Mouse (Mus musculus) hindbrain, embryonic 14.5 days (tissue): Measurements from ENCODE around the gene Shank1. TPM values are rescaled to one million over a fixed set of nuclear protein-coding genes. Genes with fewer than 3 reads are reported as not detected.

ENCODE experiments used
- ATAC-seq: fragments of 200-750 bp; cut with Nextera tagmentation; 2 replicates; pipeline ENCODE4 v1.8.0; 2017; ENCODE audit warnings: moderate number of reproducible peaks, mild to moderate bottlenecking, moderate TSS enrichment, moderate library complexity; ENCODE audit not compliant: low FRiP score
- DNase-seq: peaks from one replicate; pipeline ENCODE4 v3.0.0-alpha.2; 2015; ENCODE audit warnings: low spot score
- H3K27ac ChIP-seq: fragments of 300-500 bp; sonication (generic); 2 replicates; pipeline ENCODE4 v1.5.1; 2014; ENCODE audit warnings: mild to moderate bottlenecking, moderate library complexity
- H3K27me3 ChIP-seq: fragments of 300-500 bp; sonication (generic); 2 replicates; pipeline ENCODE4 v1.6.1; 2014; ENCODE audit warnings: mild to moderate bottlenecking, low read length, mixed read lengths; ENCODE audit not compliant: control insufficient read depth, insufficient read depth
- H3K36me3 ChIP-seq: fragments of 300-500 bp; sonication (generic); replicated peaks from 2 replicates; pipeline ENCODE4 v1.6.1; 2014; ENCODE audit not compliant: control insufficient read depth, insufficient read depth
- H3K4me1 ChIP-seq: fragments of 300-500 bp; sonication (generic); replicated peaks from 2 replicates; pipeline ENCODE4 v1.6.1; 2014; ENCODE audit warnings: antibody characterized with exemption, low read length, mixed read lengths; ENCODE audit not compliant: control insufficient read depth, insufficient read depth
- H3K4me2 ChIP-seq: fragments of 300-500 bp; sonication (generic); replicated peaks from 2 replicates; pipeline ENCODE4 v1.6.1; 2014; ENCODE audit warnings: mild to moderate bottlenecking, moderate library complexity
- H3K4me3 ChIP-seq: fragments of 300-500 bp; sonication (generic); replicated peaks from 2 replicates; pipeline ENCODE4 v1.5.1; 2014; ENCODE audit warnings: mild to moderate bottlenecking, low read length
- H3K9ac ChIP-seq: fragments of 300-500 bp; sonication (generic); 2 replicates; pipeline ENCODE4 v1.6.1; 2014
- H3K9me3 ChIP-seq: fragments of 300-500 bp; sonication (generic); 2 replicates; pipeline ENCODE4 v1.6.1; 2016; ENCODE audit warnings: low read length; ENCODE audit not compliant: control insufficient read depth
- WGBS: fragments of 180-500 bp; shearing (Covaris S2); extraction: QIAGEN DNeasy Blood & Tissue Kit; methylation state at CpG from one replicate; pipeline ENCODE4 v1.1.7; 2014; 5-methylcytosine and 5-hydroxymethylcytosine counted together
- polyA plus RNA-seq: library from polyadenylated mRNA; unstranded; fragments of >200 nt; fragmentation: Nextera tagmentation; extraction: Ambion mirVana; gene quantifications from 2 replicates; pipeline ENCODE4 v1.2.1, GENCODE M21; 2014

The Shank1 gene
- polyA plus RNA-seq, 1 experiment from 2014 or later: 46.8 TPM

- no peak for DNase-seq
- Histone ChIP-seq H3K27ac (peak overlapping the region; percentile 71), H3K4me3 (peak overlapping the region; percentile 44), H3K9me3 (no peaks in the 10 kb centered on the region), H3K9ac (peak overlapping the region; percentile 53), H3K4me2 (peak overlapping the region; percentile 62), H3K27me3 (no peaks in the 10 kb centered on the region), H3K4me1 (peaks cover 11% of the 10 kb centered on the region), H3K36me3 (no peaks in the 10 kb centered on the region)
- WGBS: 1% methylated on average over 5 of the region's 5 CpGs
- peak; percentile 38; the same call in 1 of the 2 replicates for ATAC-seq
These were observed 64.7 kb downstream of the Shank1 start for GRCm38 (mm10) chr7:44374756-44375155.

GRCm38 (mm10) chr7:44375207-44375606 lies 65.2 kb downstream of the Shank1 start:
- whole genome bisulfite sequencing: 5% methylated on average over 10 of the region's 10 CpGs
- Histone ChIP-seq H3K27me3 (no peaks in the 10 kb centered on the region), H3K36me3 (no peaks in the 10 kb centered on the region), H3K9ac (peak overlapping the region; percentile 53; the same call in 1 of the 2 replicates), H3K9me3 (no peaks in the 10 kb centered on the region), H3K27ac (no peak overlapping the region), H3K4me3 (peak overlapping the region; percentile 44), H3K4me2 (peak overlapping the region; percentile 62), H3K4me1 (peaks cover 11% of the 10 kb centered on the region)
- ATAC-seq (no peak), DNase-seq (no peak)

DNA sequence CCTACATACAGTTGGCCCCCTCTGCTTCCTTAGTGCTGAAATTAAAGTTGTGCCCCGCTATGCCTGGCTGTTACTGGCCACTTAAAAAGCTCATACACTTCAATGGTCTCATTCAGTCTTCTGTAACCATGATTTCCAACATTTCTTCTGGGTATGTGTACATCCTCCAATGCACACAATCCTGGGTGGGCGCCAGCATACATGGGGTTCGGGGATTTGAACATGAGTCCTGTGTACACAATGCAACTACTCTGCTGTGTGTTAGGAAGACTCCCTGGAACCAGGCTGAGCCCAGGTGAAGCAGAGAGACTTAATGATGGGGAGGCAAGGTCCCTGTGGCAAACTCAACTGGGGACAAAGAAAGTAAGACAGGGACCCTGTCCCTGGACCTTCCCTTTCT lies 65.7 kb downstream of the Shank1 start:
- no peak overlapping the region for H3K4me2 ChIP-seq
- no peak for DNase-seq

GRCm38 (mm10) chr7:44378290-44378689 lies 68.2 kb downstream of the Shank1 start:
- Histone ChIP-seq H3K9ac (no peak overlapping the region), H3K4me1 (peaks cover 11% of the 10 kb centered on the region), H3K4me2 (no peak overlapping the region), H3K9me3 (no peaks in the 10 kb centered on the region), H3K4me3 (no peak overlapping the region), H3K27me3 (no peaks in the 10 kb centered on the region), H3K27ac (no peak overlapping the region), H3K36me3 (no peaks in the 10 kb centered on the region)
- 59% methylated on average over 4 of the region's 4 CpGs for WGBS
- ATAC-seq: no peak
- peak; percentile 54 for DNase-seq

More for the DNA sequence above, 65.7 kb downstream of the Shank1 start:
- Histone ChIP-seq H3K27me3 (no peaks in the 10 kb centered on the region), H3K36me3 (no peaks in the 10 kb centered on the region), H3K9me3 (no peaks in the 10 kb centered on the region), H3K27ac (no peak overlapping the region), H3K4me3 (no peak overlapping the region), H3K9ac (no peak overlapping the region), H3K4me1 (peaks cover 11% of the 10 kb centered on the region)
- no peak for ATAC-seq
- 61% methylated on average over 3 of the region's 3 CpGs for WGBS

GRCm38 (mm10) chr7:44382541-44382940 lies 72.5 kb downstream of the Shank1 start:
- 56% methylated on average over 12 of the region's 12 CpGs for WGBS
- ATAC-seq: no peak; the same call in 1 of the 2 replicates

DNA sequence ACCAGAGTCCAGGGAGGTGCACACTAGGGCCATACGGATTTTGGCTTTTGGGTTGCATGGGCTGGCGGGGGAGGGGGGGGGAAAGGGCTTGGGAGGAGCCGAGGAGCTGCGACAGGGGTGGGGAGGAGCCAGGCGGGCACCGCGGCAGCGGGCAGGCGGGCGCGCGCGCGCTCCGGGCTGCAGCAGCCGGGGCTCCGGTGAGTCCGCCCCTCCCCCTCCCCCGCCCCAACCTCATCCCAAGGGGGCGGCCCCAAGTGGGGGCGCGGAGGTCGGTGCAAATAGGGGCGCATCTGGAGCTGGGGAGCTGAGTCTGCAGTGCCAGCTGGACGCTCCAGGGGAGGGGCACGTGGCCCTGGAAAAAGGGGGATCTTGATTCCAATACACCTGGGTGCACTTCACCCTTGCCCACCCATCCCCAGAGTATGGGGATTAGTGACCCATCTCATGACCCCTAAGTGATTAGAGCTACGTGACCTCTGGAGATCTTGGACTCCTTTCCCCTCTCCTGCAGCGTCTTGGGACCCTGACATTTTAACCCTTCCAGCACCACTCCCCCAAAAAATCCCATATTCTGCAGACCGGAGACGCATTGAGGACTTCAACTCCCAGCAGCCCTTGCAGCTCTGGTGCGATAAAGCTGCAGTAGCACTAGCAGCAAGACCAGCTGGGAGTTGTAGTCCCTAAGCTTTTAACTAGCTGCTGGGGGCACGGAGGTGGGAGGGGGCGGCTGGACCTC lies 74.1 kb downstream of the Shank1 start, which contains the start of gene Syt3:
Syt3 (plus strand) TSS at position 123 of the 736 bp plus-strand sequence.
- Histone ChIP-seq H3K9ac (peak within 1 kb of the TSS; percentile 83), H3K4me3 (peak within 1 kb of the TSS; percentile 55), H3K36me3 (no peaks in the 10 kb centered on the region), H3K4me1 (peaks cover 7% of the 10 kb centered on the region; the same call in 1 of the 2 replicates), H3K4me2 (peak within 1 kb of the TSS; percentile 97), H3K27me3 (no peaks in the 10 kb centered on the region), H3K9me3 (no peaks in the 10 kb centered on the region), H3K27ac (peak within 1 kb of the TSS; percentile 71)
- ATAC-seq: peak; percentile 88
- under 1% methylated on average over 31 of the region's 33 CpGs for WGBS
- peak; percentile 82 for DNase-seq

More at GRCm38 (mm10) chr7:44382541-44382940, 72.5 kb downstream of the Shank1 start:
- peaks cover 7% of the 10 kb centered on the region; the same call in 1 of the 2 replicates for H3K4me1 ChIP-seq
- H3K27ac ChIP-seq: peak overlapping the region; percentile 71
- H3K4me2 ChIP-seq: no peak overlapping the region
- no peak overlapping the region for H3K9ac ChIP-seq
- no peak overlapping the region for H3K4me3 ChIP-seq
- no peaks in the 10 kb centered on the region for H3K9me3 ChIP-seq
- DNase-seq: peak; percentile 73
- no peaks in the 10 kb centered on the region for H3K27me3 ChIP-seq
- no peaks in the 10 kb centered on the region for H3K36me3 ChIP-seq

- Histone ChIP-seq H3K9me3 (no peaks in the 10 kb centered on the region), H3K4me3 (peak overlapping the region; percentile 55), H3K27ac (no peak overlapping the region), H3K9ac (peak overlapping the region; percentile 83), H3K27me3 (no peaks in the 10 kb centered on the region), H3K4me2 (peak overlapping the region; percentile 97), H3K36me3 (no peaks in the 10 kb centered on the region), H3K4me1 (peaks cover 7% of the 10 kb centered on the region; the same call in 1 of the 2 replicates)
- WGBS: 3% methylated on average over 17 of the region's 17 CpGs
- DNase-seq: no peak
- peak; percentile 62 for ATAC-seq
These were observed 74.6 kb downstream of the Shank1 start for GRCm38 (mm10) chr7:44384716-44385059.

GRCm38 (mm10) chr7:44385720-44386119 lies 75.7 kb downstream of the Shank1 start, which contains the start of gene 1700008O03Rik:
Gene 1700008O03Rik (minus strand): TSS chr7:44385820.
- H3K4me3 ChIP-seq: peak within 1 kb of the TSS; percentile 55
- no peak for DNase-seq
- WGBS: 79% methylated on average over 12 of the region's 12 CpGs

GRCm38 (mm10) chr7:44391831-44392230 lies 81.8 kb downstream of the Shank1 start:
- no peak overlapping the region for H3K9ac ChIP-seq
- H3K27me3 ChIP-seq: no peaks in the 10 kb centered on the region
- H3K4me2 ChIP-seq: no peak overlapping the region
- H3K36me3 ChIP-seq: no peaks in the 10 kb centered on the region
- ATAC-seq (no peak), DNase-seq (no peak)
- H3K9me3 ChIP-seq: no peaks in the 10 kb centered on the region
- WGBS: 81% methylated on average over 4 of the region's 4 CpGs
- no peaks in the 10 kb centered on the region for H3K4me1 ChIP-seq
- no peak overlapping the region for H3K4me3 ChIP-seq
- no peak overlapping the region for H3K27ac ChIP-seq

More at GRCm38 (mm10) chr7:44385720-44386119, 75.7 kb downstream of the Shank1 start, which contains the start of gene 1700008O03Rik:
- Histone ChIP-seq H3K27me3 (no peaks in the 10 kb centered on the region), H3K4me1 (peaks cover 7% of the 10 kb centered on the region; the same call in 1 of the 2 replicates), H3K9me3 (no peaks in the 10 kb centered on the region), H3K36me3 (no peaks in the 10 kb centered on the region), H3K4me2 (peak within 1 kb of the TSS; percentile 97), H3K27ac (no peak within 1 kb of the TSS), H3K9ac (peak within 1 kb of the TSS; percentile 83)
- no peak for ATAC-seq
